Mouse (Mus musculus) cerebellum, adult 2 months (tissue): ENCODE measurements at regions not wholly inside any gene's neighbourhood (a gene's known extent, or its start where the extent isn't known, plus 50 kb on each side); places are given as distances from the start of the nearest gene placed in this dataset.

Experiments
- CTCF ChIP-seq: fragments of 200-500 bp; IDR thresholded peaks from 2 replicates; pipeline ENCODE4 v1.5.1; 2011; ENCODE audit warnings: low read depth, mild to moderate bottlenecking, control low read depth, low read length, moderate library complexity, borderline replicate concordance; ENCODE audit not compliant: insufficient read depth
- POLR2A ChIP-seq: fragments of 200-500 bp; IDR thresholded peaks from 2 replicates; pipeline ENCODE4 v1.6.1; 2011; ENCODE audit warnings: low read length, control low read depth, borderline replicate concordance; ENCODE audit not compliant: insufficient read depth

- TF ChIP-seq POLR2A: no peak
- TF ChIP-seq CTCF: no peak
These were observed 60.9 kb upstream of the Ankrd50 start for GRCm38 (mm10) chr3:38545501-38545896.
